Mouse (Mus musculus) gonadal fat pad, adult 2 months (tissue): ENCODE data around the gene Shld2. TPM values are rescaled to one million over a fixed set of nuclear protein-coding genes. Genes with fewer than 3 reads are reported as not detected.

Experiments
- DNase-seq: peaks from one replicate; pipeline ENCODE4 v3.0.0-alpha.2; 2012; ENCODE audit warnings: low read depth
- polyA plus RNA-seq: library from polyadenylated mRNA; depleted of rRNA; stranded (reverse); fragments of >200 nt; gene quantifications from 2 replicates; pipeline ENCODE4 v1.2.3, GENCODE M21; 2012; rRNA removed

The Shld2 gene
- 4.9 and 5.9 TPM in 2 replicates for polyA plus RNA-seq

DNA sequence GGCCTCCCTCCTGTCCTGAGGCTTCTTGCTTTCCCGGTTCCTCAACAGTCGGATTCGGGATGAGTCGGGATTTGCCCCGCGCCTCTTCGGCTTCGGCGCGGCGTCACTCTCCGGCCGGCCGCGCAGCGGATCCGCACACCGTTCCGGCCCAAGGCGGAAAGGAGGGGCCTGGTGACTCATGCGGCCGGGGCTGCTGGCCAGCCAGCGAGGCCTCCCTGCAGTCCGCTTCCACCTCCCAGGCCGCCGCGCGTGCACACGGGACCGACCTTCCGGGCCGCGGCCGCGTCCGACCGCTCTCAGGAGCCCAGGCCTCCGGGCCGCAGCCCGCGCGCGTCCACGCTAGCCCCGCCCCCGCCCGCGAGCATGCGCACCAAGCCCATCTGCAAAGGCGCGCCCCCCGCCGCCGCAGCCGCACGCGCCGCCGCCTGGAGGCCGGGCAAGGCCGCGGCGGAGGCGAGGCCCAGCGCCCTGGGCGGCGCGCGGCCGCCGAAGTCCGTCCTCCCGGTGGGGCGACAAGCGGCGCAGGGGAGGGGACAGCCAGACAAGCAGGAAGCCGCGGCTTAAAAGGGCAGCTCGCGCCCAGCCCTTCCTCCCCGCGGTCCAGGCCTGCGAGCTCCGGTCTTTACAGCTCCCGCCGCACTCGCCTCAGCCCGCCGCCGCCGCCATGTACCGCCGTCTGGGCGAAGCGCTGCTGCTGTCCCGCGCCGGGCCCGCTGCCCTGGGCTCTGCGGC lies at the start of gene Shld2, which contains the start of gene Glud1:
TSS of gene Shld2 (minus strand) at position 260 of the 732 bp plus-strand sequence.
TSS of gene Glud1 (plus strand) at position 494 of the 732 bp plus-strand sequence.
- peak; percentile 31 for DNase-seq

GRCm38 (mm10) chr14:34359676-34360244 lies 49.5 kb upstream of the Shld2 start:
- DNase-seq: no peak

DNA sequence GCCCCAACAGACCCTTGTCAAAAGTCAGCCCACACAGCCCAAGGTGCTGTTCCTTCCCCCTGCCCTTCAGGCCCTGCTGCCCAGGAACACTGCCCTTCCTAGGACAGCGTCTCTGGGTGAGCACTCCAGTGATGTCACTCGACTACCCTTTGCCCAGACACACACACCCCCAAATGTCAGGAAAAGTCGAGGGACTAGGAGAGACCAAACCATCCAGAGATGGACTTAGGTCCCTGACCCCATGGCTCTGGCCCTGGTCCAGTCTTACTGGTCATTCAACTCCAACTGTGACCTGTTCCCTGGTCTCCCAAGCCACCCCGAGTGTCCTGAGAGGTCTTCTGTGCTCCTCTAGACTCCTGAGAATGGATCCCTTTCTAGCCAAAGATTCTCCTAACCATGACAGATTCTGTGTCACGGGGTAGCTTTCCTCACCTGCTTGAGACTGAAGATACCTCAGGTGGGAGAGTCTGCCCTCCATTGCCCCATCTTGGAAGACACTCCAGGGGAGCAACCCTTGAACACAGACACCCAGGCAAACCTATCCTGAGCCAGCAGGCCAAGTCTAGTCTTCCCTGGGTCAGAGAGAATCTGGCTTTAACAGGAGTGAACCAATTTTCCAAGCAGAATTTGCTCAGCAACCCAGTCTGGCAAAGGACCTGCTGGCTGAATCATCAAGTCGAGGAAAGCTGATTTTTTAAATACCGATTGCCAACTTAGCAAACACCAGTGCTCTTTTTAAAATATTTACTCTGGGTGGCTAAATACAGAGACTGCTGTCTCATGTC lies 47.6 kb upstream of the Shld2 start:
- no peak for DNase-seq

DNA sequence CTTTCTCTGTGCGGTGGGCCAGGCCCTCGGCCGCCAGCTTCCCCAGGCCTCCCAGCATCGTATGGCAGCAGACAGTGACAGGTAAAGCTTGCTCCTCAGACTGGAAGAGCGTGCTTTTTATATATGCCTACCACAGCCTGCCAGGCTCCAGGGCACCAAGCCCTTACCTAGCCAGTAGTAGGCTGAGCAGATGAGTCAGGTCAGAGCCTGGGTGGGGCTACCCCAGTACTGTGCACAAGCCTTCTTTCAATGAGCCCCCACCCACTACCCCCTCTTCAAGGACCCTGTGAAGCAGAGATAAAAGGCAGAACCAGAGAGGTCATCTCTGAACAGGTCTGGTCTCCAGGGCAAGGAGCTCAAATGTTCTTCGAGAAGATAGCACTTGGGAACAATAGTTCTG lies 45.0 kb upstream of the Shld2 start, which contains the start of gene Fam25c:
TSS of gene Fam25c (minus strand) at position 133 of the 400 bp plus-strand sequence.
- DNase-seq: no peak

DNA sequence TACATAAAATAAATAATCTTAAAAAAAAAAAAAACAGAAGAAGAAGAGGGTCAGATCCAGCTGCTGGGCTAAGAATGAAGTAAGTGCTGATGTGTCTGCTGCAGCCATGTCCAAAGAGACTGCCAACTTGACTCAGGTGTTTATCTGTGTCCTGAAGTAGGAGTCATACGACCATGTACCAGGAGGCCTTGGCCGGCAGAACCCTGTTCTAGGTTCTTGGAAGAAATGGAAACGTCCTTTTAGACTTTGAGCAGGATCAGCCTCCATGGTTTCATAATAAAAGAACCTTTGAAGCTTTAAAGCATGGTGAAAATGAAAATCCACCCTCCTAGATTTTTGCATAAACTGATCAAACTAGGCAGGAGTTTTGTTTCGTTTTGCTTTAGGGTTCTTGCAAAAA lies 44.2 kb upstream of the Shld2 start:
- DNase-seq: no peak

GRCm38 (mm10) chr14:34353326-34353725 lies 43.0 kb upstream of the Shld2 start:
- no peak for DNase-seq

- DNase-seq: no peak
Measured at GRCm38 (mm10) chr14:34352523-34352922, 42.2 kb upstream of the Shld2 start.

DNA sequence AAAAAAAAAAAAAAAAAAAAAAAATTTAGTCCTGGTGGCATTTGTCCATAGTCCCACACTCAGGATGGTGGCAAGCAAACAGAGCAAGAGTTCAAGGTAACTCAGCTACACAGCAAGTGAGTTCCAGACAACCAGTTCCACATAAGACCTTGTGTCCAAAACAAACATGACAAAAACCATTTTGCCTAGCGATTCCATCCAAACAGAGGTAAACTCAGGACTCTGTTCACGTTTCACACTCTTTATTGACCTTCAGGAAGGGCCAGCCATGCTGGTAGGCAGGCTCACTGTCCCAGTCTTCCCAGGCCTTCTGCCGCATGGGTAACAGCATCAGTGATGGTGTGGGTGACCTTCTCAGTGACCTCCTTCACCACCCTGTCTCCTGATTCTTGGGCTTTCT lies 41.4 kb upstream of the Shld2 start:
- DNase-seq: no peak

DNA sequence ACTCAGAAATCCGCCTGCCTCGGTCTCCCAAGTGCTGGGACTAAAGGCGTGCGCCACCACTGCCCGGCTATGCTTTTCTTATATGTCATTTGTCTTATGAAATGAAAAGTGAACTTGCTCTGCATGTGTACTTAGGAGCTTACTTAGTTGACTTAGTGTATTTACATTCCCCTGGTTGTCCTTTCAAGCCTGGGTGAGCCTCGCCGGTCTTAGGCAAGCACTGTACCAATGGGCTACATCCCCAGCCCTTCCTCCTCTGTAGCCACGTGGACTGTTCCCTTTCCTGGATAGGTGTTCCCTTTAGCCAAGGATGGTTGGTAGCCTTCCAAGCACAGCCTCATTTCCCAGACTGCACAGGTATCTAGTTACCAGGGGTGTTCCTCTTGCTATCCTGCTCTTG lies 38.7 kb upstream of the Shld2 start:
- no peak for DNase-seq

DNA sequence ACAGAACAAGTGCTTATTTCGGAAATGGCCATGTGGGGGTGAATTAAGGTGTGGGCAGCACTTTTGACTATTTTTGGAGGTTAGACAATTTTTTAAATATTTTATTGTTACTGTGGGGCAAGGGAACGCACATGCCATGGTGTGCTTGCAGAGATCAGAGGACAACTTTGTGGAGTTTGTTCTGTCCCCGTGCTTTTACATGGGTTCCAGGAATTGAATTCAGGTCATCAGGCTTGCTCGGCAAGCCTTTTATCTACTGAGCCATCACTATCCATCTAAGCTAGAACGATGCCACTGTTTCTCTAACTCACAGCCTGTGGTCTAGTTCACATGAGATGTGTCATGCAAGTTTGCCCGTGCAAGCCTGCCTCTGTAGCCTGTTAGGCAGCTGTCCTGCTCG lies 38.0 kb upstream of the Shld2 start:
- DNase-seq: no peak

DNA sequence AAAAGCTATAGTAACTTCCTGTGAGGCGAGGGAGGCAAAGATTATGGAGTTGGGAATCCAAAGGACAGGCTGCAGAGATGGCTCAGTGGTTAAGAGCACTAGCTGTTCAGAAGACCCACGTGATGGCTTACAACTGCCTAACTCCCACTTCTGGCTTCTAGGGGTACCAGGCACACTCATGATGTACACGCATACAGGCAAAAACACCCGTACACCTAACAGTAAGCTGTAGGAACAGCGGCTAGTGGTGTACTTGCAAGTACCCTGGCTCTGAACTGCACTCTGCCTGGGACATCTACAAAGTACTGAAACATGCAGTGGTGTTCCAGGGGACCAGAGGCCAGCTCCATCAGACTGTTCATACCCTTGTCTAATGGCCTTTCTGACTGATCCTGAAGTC lies 36.8 kb upstream of the Shld2 start:
- no peak for DNase-seq

GRCm38 (mm10) chr14:34345771-34346566 lies 35.7 kb upstream of the Shld2 start:
- no peak for DNase-seq

DNA sequence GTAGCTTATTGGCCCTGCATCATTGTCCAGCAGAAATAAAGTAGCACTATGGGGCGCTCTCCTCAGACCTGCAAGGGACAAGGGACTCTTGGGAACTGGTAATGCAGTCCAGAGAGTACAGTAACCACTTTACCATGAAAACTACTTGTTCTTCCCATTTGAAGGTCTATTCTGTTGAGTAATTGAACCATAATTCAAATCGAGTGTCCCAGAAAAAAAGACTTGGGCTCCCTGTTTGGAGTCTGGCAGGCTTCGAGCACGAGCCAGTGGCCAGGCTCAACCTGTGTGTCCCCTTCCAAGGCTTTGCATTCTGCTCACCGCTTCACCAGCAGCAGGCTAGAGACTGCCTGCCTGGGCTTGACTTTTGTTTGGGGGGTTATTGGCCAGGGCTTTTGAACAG lies 34.1 kb upstream of the Shld2 start:
- no peak for DNase-seq

- DNase-seq: no peak
Measured at GRCm38 (mm10) chr14:34343078-34343477, 32.8 kb upstream of the Shld2 start.

GRCm38 (mm10) chr14:34341993-34342392 lies 31.7 kb upstream of the Shld2 start:
- DNase-seq: no peak

- DNase-seq: no peak
Measured at GRCm38 (mm10) chr14:34339446-34339845, 29.2 kb upstream of the Shld2 start.

DNA sequence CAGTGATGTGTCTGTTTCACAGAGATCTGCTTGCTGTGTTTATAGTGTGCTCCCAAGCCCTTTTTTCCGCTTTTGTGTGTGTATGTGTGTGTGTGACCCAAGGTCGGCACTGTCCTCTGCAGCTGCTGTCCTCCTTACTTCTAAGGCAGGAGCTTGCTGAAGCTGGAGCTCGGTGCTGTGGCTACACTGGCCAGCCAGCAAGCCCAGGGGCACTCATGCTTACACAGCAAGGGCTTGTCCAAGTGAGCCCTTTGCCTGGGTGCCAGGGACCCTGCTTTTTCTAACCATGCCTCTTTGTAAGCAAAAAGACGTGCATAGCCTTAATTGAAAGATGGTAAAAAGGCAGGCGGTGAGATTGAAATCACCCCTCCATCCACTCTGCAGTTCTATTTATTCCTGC lies 22.2 kb upstream of the Shld2 start:
- DNase-seq: no peak

- no peak for DNase-seq
Measured at GRCm38 (mm10) chr14:34331886-34332285, 21.6 kb upstream of the Shld2 start.

- no peak for DNase-seq
Measured at GRCm38 (mm10) chr14:34330657-34331158, 20.4 kb upstream of the Shld2 start.

GRCm38 (mm10) chr14:34327618-34328017 lies 17.3 kb upstream of the Shld2 start:
- DNase-seq: no peak

- DNase-seq: no peak
Measured at GRCm38 (mm10) chr14:34326606-34327005, 16.3 kb upstream of the Shld2 start.
